Mouse (Mus musculus): Measurements from ENCODE around the gene Dppa4.

The Dppa4 gene

GRCm38 (mm10) chr16:48323602-48324345, 40.2 kb downstream of the Dppa4 start:
- no peak for DNase-seq (ENCODE audit: low spot score)

GRCm38 (mm10) chr16:48326903-48327302, 43.4 kb downstream of the Dppa4 start:
- no peak for DNase-seq (ENCODE audit: low spot score)

- DNase-seq (ENCODE audit: low spot score), result no peak
Measured at GRCm38 (mm10) chr16:48328420-48328819, 44.9 kb downstream of the Dppa4 start.

GRCm38 (mm10) chr16:48331822-48332221, 48.3 kb downstream of the Dppa4 start:
- no peak for DNase-seq (ENCODE audit: low spot score)

- no peak for DNase-seq (ENCODE audit: low spot score)
Measured at GRCm38 (mm10) chr16:48335326-48335725, 51.8 kb downstream of the Dppa4 start.

Measured in urinary bladder, postnatal 10 days (tissue).